Mouse (Mus musculus) liver, embryonic 13.5 days (tissue): ENCODE measurements around the gene Fam3c. TPM values are rescaled to one million over a fixed set of nuclear protein-coding genes. Genes with fewer than 3 reads are reported as not detected.
"Not testable (repeated sequence)": the region's sequence is repeated elsewhere in the genome, so short reads cannot be mapped to it uniquely, and the experiment has no call there.

ENCODE experiments used
- ATAC-seq: fragments of 200-750 bp; cut with Nextera tagmentation; 2 replicates; pipeline ENCODE4 v1.8.0; 2017; ENCODE audit warnings: low read depth, mild to moderate bottlenecking, moderate number of reproducible peaks, moderate library complexity
- DNase-seq: peaks from one replicate; pipeline ENCODE4 v3.0.0; 2022
- H3K27ac ChIP-seq: fragments of 300-500 bp; sonication (generic); 2 replicates; pipeline ENCODE4 v1.5.1; 2015; ENCODE audit warnings: moderate library complexity, mild to moderate bottlenecking, inconsistent platforms
- H3K27me3 ChIP-seq: fragments of 300-500 bp; sonication (generic); 2 replicates; pipeline ENCODE4 v1.6.1; 2015; ENCODE audit warnings: mild to moderate bottlenecking, inconsistent platforms
- H3K36me3 ChIP-seq: fragments of 300-500 bp; sonication (generic); 2 replicates; pipeline ENCODE4 v1.6.1; 2015; ENCODE audit warnings: mild to moderate bottlenecking, inconsistent platforms
- H3K4me1 ChIP-seq: fragments of 300-500 bp; sonication (generic); replicated peaks from 2 replicates; pipeline ENCODE4 v1.6.1; 2015; ENCODE audit warnings: inconsistent platforms
- H3K4me2 ChIP-seq: fragments of 300-500 bp; sonication (generic); 2 replicates; pipeline ENCODE4 v1.6.1; 2015; ENCODE audit warnings: inconsistent platforms, mild to moderate bottlenecking, moderate library complexity
- H3K4me3 ChIP-seq: fragments of 300-500 bp; sonication (generic); replicated peaks from 2 replicates; pipeline ENCODE4 v1.5.1; 2015; ENCODE audit warnings: mild to moderate bottlenecking, inconsistent platforms
- H3K9ac ChIP-seq: fragments of 300-500 bp; sonication (generic); 2 replicates; pipeline ENCODE4 v1.6.1; 2015; ENCODE audit warnings: mild to moderate bottlenecking, inconsistent platforms
- H3K9me3 ChIP-seq: fragments of 300-500 bp; sonication (generic); replicated peaks from 2 replicates; pipeline ENCODE4 v1.6.1; 2016; ENCODE audit warnings: inconsistent platforms
- WGBS: fragments of 180-500 bp; shearing (Covaris S2); methylation state at CpG from one replicate; pipeline ENCODE4 v1.1.7; 2015; ENCODE audit not compliant: insufficient replicate concordance; 5-methylcytosine and 5-hydroxymethylcytosine counted together
- polyA plus RNA-seq: library from polyadenylated mRNA; unstranded; fragments of >200 nt; fragmentation: Nextera tagmentation; extraction: Ambion mirVana; gene quantifications from 2 replicates; pipeline ENCODE4 v1.2.1, GENCODE M21; 2015

Gene Fam3c
- polyA plus RNA-seq, 1 experiment from 2014 or later, result 17.5 TPM

- H3K27ac ChIP-seq, ATAC-seq: not testable (repeated sequence)
Observed at GRCm38 (mm10) chr6:22264094-22264493, 91.9 kb downstream of the Fam3c start.

GRCm38 (mm10) chr6:22262519-22262918, 93.5 kb downstream of the Fam3c start:
- no peak for ATAC-seq
- no peaks in the 10 kb centered on the region for H3K9me3 ChIP-seq
- H3K9ac ChIP-seq, result no peak overlapping the region

More at GRCm38 (mm10) chr6:22264094-22264493, 91.9 kb downstream of the Fam3c start:
- not testable (repeated sequence) for H3K4me2 ChIP-seq, DNase-seq, H3K4me3 ChIP-seq, H3K9me3 ChIP-seq, H3K4me1 ChIP-seq, H3K27me3 ChIP-seq, H3K9ac ChIP-seq, H3K36me3 ChIP-seq
- WGBS, result 69% methylated on average over 8 of the region's 8 CpGs

GRCm38 (mm10) chr6:22258784-22259183, 97.3 kb downstream of the Fam3c start:
- Histone ChIP-seq H3K4me1 (no peaks in the 10 kb centered on the region), H3K4me3 (no peak overlapping the region), H3K27me3 (no peaks in the 10 kb centered on the region), H3K9ac (no peak overlapping the region), H3K4me2 (no peak overlapping the region), H3K36me3 (no peaks in the 10 kb centered on the region), H3K9me3 (no peaks in the 10 kb centered on the region), H3K27ac (no peak overlapping the region)
- 60% methylated on average over 4 of the region's 4 CpGs for WGBS
- DNase-seq, result no peak
- ATAC-seq, result no peak

More at GRCm38 (mm10) chr6:22262519-22262918, 93.5 kb downstream of the Fam3c start:
- Histone ChIP-seq H3K36me3 (no peaks in the 10 kb centered on the region), H3K4me3 (no peak overlapping the region), H3K27me3 (no peaks in the 10 kb centered on the region), H3K4me2 (no peak overlapping the region), H3K4me1 (no peaks in the 10 kb centered on the region), H3K27ac (no peak overlapping the region)
- WGBS, result 51% methylated on average over 4 of the region's 4 CpGs
- DNase-seq, result no peak

Other genes with a start within 250 kb of the Fam3c start
- not detected in 2 replicates for gene Wnt16, start 68.0 kb downstream of the Fam3c start, polyA plus RNA-seq